Mouse (Mus musculus): Measurements from ENCODE around the gene Foxm1. TPM values are rescaled to one million over a fixed set of nuclear protein-coding genes. Genes with fewer than 3 reads are reported as not detected.
"Not testable (repeated sequence)": the region's sequence is repeated elsewhere in the genome, so short reads cannot be mapped to it uniquely, and the experiment has no call there.

Gene Foxm1
- polyA plus RNA-seq, 1 experiment from 2014 or later, result 5.7 TPM

GRCm38 (mm10) chr6:128380594-128381167 is 17.9 kb downstream of the Foxm1 start:
- not testable (repeated sequence) for DNase-seq (ENCODE audit: low spot score); H3K9ac ChIP-seq (ENCODE audit: low read length); H3K27me3 ChIP-seq (ENCODE audit: control insufficient read depth, insufficient read depth, low read length); ATAC-seq (ENCODE audit: low FRiP score, low TSS enrichment); H3K27ac ChIP-seq (replicated peaks); H3K4me3 ChIP-seq (ENCODE audit: low read depth, low read length); H3K4me1 ChIP-seq (replicated peaks; ENCODE audit: control insufficient read depth, insufficient read depth); H3K36me3 ChIP-seq (ENCODE audit: control insufficient read depth, insufficient read depth, low read length); H3K4me2 ChIP-seq (replicated peaks; ENCODE audit: low read depth); H3K9me3 ChIP-seq (ENCODE audit: control insufficient read depth, low read length)
- WGBS, result 74% methylated on average over 1 of the region's 1 CpGs
- TF ChIP-seq CTCF (IDR thresholded peaks at IDR 0.05; ENCODE audit: low read depth), result peak; percentile 51

GRCm38 (mm10) chr6:128381254-128381653 is 18.5 kb downstream of the Foxm1 start:
- H3K36me3 ChIP-seq (ENCODE audit: control insufficient read depth, insufficient read depth, low read length), result no peaks in the 10 kb centered on the region
- H3K4me1 ChIP-seq (replicated peaks; ENCODE audit: control insufficient read depth, insufficient read depth), result no peaks in the 10 kb centered on the region
- H3K4me2 ChIP-seq (replicated peaks; ENCODE audit: low read depth), result no peak overlapping the region
- H3K27me3 ChIP-seq (ENCODE audit: control insufficient read depth, insufficient read depth, low read length), result no peaks in the 10 kb centered on the region
- TF ChIP-seq EP300 (optimal IDR thresholded peaks at IDR 0.05) (no peak), CTCF (IDR thresholded peaks at IDR 0.05; ENCODE audit: low read depth) (no peak)
- no peak overlapping the region for H3K9ac ChIP-seq (ENCODE audit: low read length)
- H3K4me3 ChIP-seq (ENCODE audit: low read depth, low read length), result no peak overlapping the region
- no peak overlapping the region for H3K27ac ChIP-seq (replicated peaks)
- no peaks in the 10 kb centered on the region for H3K9me3 ChIP-seq (ENCODE audit: control insufficient read depth, low read length)
- DNase-seq (ENCODE audit: low spot score), result no peak
- WGBS, result 69% methylated on average over 3 of the region's 3 CpGs
- ATAC-seq (ENCODE audit: low FRiP score, low TSS enrichment), result no peak

GRCm38 (mm10) chr6:128383752-128384151 is 21.0 kb downstream of the Foxm1 start:
- Histone ChIP-seq H3K9ac (ENCODE audit: low read length) (no peak overlapping the region), H3K4me2 (replicated peaks; ENCODE audit: low read depth) (no peak overlapping the region), H3K27me3 (ENCODE audit: control insufficient read depth, insufficient read depth, low read length) (no peaks in the 10 kb centered on the region), H3K36me3 (ENCODE audit: control insufficient read depth, insufficient read depth, low read length) (no peaks in the 10 kb centered on the region), H3K27ac (replicated peaks) (no peak overlapping the region), H3K4me1 (replicated peaks; ENCODE audit: control insufficient read depth, insufficient read depth) (no peaks in the 10 kb centered on the region), H3K9me3 (ENCODE audit: control insufficient read depth, low read length) (no peaks in the 10 kb centered on the region), H3K4me3 (ENCODE audit: low read depth, low read length) (no peak overlapping the region)
- DNase-seq (ENCODE audit: low spot score) (no peak), ATAC-seq (ENCODE audit: low FRiP score, low TSS enrichment) (no peak)
- TF ChIP-seq EP300 (optimal IDR thresholded peaks at IDR 0.05) (no peak), CTCF (IDR thresholded peaks at IDR 0.05; ENCODE audit: low read depth) (no peak)
- 77% methylated on average over 7 of the region's 7 CpGs for WGBS

GRCm38 (mm10) chr6:128385026-128385425 is 22.3 kb downstream of the Foxm1 start:
- Histone ChIP-seq H3K9ac (ENCODE audit: low read length) (no peak overlapping the region), H3K4me3 (ENCODE audit: low read depth, low read length) (no peak overlapping the region), H3K36me3 (ENCODE audit: control insufficient read depth, insufficient read depth, low read length) (no peaks in the 10 kb centered on the region), H3K4me2 (replicated peaks; ENCODE audit: low read depth) (no peak overlapping the region), H3K9me3 (ENCODE audit: control insufficient read depth, low read length) (no peaks in the 10 kb centered on the region), H3K27me3 (ENCODE audit: control insufficient read depth, insufficient read depth, low read length) (no peaks in the 10 kb centered on the region), H3K27ac (replicated peaks) (no peak overlapping the region), H3K4me1 (replicated peaks; ENCODE audit: control insufficient read depth, insufficient read depth) (no peaks in the 10 kb centered on the region)
- DNase-seq (ENCODE audit: low spot score), result no peak
- TF ChIP-seq CTCF (IDR thresholded peaks at IDR 0.05; ENCODE audit: low read depth) (no peak), EP300 (optimal IDR thresholded peaks at IDR 0.05) (no peak)
- 62% methylated on average over 1 of the region's 1 CpGs for WGBS
- no peak for ATAC-seq (ENCODE audit: low FRiP score, low TSS enrichment)

- no peak overlapping the region for H3K9ac ChIP-seq (ENCODE audit: low read length)
- no peaks in the 10 kb centered on the region for H3K27me3 ChIP-seq (ENCODE audit: control insufficient read depth, insufficient read depth, low read length)
- no peak for ATAC-seq (ENCODE audit: low FRiP score, low TSS enrichment)
- no peak for DNase-seq (ENCODE audit: low spot score)
- no peak for TF ChIP-seq CTCF (IDR thresholded peaks at IDR 0.05; ENCODE audit: low read depth)
- no peak for TF ChIP-seq EP300 (optimal IDR thresholded peaks at IDR 0.05)
- no peaks in the 10 kb centered on the region for H3K4me1 ChIP-seq (replicated peaks; ENCODE audit: control insufficient read depth, insufficient read depth)
- no peaks in the 10 kb centered on the region for H3K9me3 ChIP-seq (ENCODE audit: control insufficient read depth, low read length)
- H3K36me3 ChIP-seq (ENCODE audit: control insufficient read depth, insufficient read depth, low read length), result no peaks in the 10 kb centered on the region
- WGBS, result 74% methylated on average over 1 of the region's 1 CpGs
- H3K4me2 ChIP-seq (replicated peaks; ENCODE audit: low read depth), result no peak overlapping the region
- H3K27ac ChIP-seq (replicated peaks), result no peak overlapping the region
- no peak overlapping the region for H3K4me3 ChIP-seq (ENCODE audit: low read depth, low read length)
These were observed 26.4 kb downstream of the Foxm1 start for GRCm38 (mm10) chr6:128389185-128389584.

- Histone ChIP-seq H3K4me2 (replicated peaks; ENCODE audit: low read depth) (no peak overlapping the region), H3K4me3 (ENCODE audit: low read depth, low read length) (no peak overlapping the region), H3K9me3 (ENCODE audit: control insufficient read depth, low read length) (no peaks in the 10 kb centered on the region), H3K4me1 (replicated peaks; ENCODE audit: control insufficient read depth, insufficient read depth) (no peaks in the 10 kb centered on the region), H3K27ac (replicated peaks) (no peak overlapping the region), H3K9ac (ENCODE audit: low read length) (no peak overlapping the region), H3K27me3 (ENCODE audit: control insufficient read depth, insufficient read depth, low read length) (no peaks in the 10 kb centered on the region), H3K36me3 (ENCODE audit: control insufficient read depth, insufficient read depth, low read length) (no peaks in the 10 kb centered on the region)
- TF ChIP-seq CTCF (IDR thresholded peaks at IDR 0.05; ENCODE audit: low read depth), result no peak
- TF ChIP-seq EP300 (optimal IDR thresholded peaks at IDR 0.05), result no peak
- DNase-seq (ENCODE audit: low spot score) (no peak), ATAC-seq (ENCODE audit: low FRiP score, low TSS enrichment) (no peak)
- WGBS, result 27% methylated on average over 1 of the region's 1 CpGs
These were observed 27.9 kb downstream of the Foxm1 start for GRCm38 (mm10) chr6:128390683-128391082.
